In the genomic region with DNA sequence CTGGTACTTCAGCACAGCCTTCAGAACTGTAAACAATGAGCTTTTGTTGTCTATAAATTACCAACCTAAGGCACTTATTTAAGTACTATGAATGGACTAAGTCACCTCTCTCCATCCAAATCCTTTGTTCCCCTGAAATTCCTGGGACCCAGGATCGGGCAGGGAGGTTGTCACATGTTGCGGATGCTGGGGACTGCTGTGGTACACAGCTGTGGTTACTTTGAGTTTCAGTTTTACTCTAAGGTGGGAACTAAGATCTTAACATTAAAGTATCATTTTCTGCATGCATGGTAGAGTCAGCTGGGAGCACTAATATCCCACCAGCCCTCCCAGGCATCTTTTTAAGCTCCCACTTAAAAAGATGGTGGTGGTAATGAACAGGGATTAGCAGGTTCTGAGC, we compare ENCODE assay signal across 23 mouse cellular contexts.
"Had no signal": no experiment of that assay in that cellular context is flagged by ENCODE, and none has a peak within 500 bp of the region (broad histone marks: within the 10 kb centered on the region; RNA-seq: fewer than 3 reads in every experiment).

No protein-coding gene starts in this region.

- H3K9me3 ChIP-seq: kidney, embryonic 15.5 days; lung, embryonic 15.5 days; midbrain, embryonic 12.5 days; neural tube, embryonic 12.5 days; neural tube, embryonic 15.5 days had no signal

- H3K4me3 ChIP-seq: kidney, embryonic 15.5 days; left cerebral cortex, adult 2 months; lung, embryonic 15.5 days; megakaryocyte, embryonic 14.5 days; midbrain, embryonic 12.5 days; neural tube, embryonic 12.5 days; neural tube, embryonic 15.5 days had no signal

- DNase-seq: kidney, adult 2 months; kidney, postnatal 10 days; kidney, postnatal 36 days; layer of hippocampus, postnatal 36 days; left cerebral cortex, postnatal 4 days; lung, adult 18-20 months; lung, postnatal 10 days; lung, postnatal 36 days; right cerebral cortex, adult 18-20 months; right cerebral cortex, postnatal 14 days; right cerebral cortex, postnatal 4 days; thymus, adult 2 months; thymus, postnatal 14 days; thymus, postnatal 4 days had no signal

- H3K27me3 ChIP-seq: kidney, embryonic 15.5 days; midbrain, embryonic 12.5 days; neural tube, embryonic 12.5 days; neural tube, embryonic 15.5 days had no signal

- H3K27ac ChIP-seq: kidney, embryonic 15.5 days; left cerebral cortex, adult 2 months; liver, embryonic 14.5 days; lung, embryonic 15.5 days; midbrain, embryonic 12.5 days; neural tube, embryonic 12.5 days; neural tube, embryonic 15.5 days; stomach, postnatal 0 days had no signal

- H3K9ac ChIP-seq: kidney, embryonic 15.5 days; liver, embryonic 14.5 days; lung, embryonic 15.5 days; midbrain, embryonic 12.5 days; neural tube, embryonic 12.5 days; neural tube, embryonic 15.5 days had no signal

- H3K4me2 ChIP-seq: kidney, embryonic 15.5 days; lung, embryonic 15.5 days; midbrain, embryonic 12.5 days; neural tube, embryonic 12.5 days; neural tube, embryonic 15.5 days had no signal

- H3K36me3 ChIP-seq: kidney, embryonic 15.5 days; lung, embryonic 15.5 days; midbrain, embryonic 12.5 days; neural tube, embryonic 12.5 days; neural tube, embryonic 15.5 days had no signal
